Mouse (Mus musculus) kidney, adult 2 months (tissue): ENCODE results near the gene 4930442H23Rik.

Experiments used
- CTCF ChIP-seq: fragments of 200-500 bp; conservative IDR thresholded peaks from 2 replicates; pipeline ENCODE4 v1.5.1; 2011; ENCODE audit warnings: low read depth, mild to moderate bottlenecking, control low read depth, low read length, moderate library complexity, mixed read lengths; ENCODE audit not compliant: insufficient read depth, insufficient read length
- POLR2A ChIP-seq: fragments of 200-500 bp; IDR thresholded peaks from one replicate; pipeline ENCODE4 v1.6.1; 2011; ENCODE audit warnings: low read depth, low read length, control low read depth

GRCm38 (mm10) chr10:81183805-81184204 lies at the start of gene 4930442H23Rik:
- no peak for TF ChIP-seq CTCF
- no peak for TF ChIP-seq POLR2A
